In genomic region chr8:70406427-70407069, GRCm38 (mm10) we compare ENCODE assay signal across 11 mouse cellular contexts. TPM values are rescaled to one million over a fixed set of nuclear protein-coding genes. Genes with fewer than 3 reads are reported as not detected.
DNase-seq lines count a peak whose midpoint lies in the region; ATAC-seq and TF ChIP-seq lines count a peak whose summit lies in the region.
"Had no signal": no experiment of that assay in that cellular context is flagged by ENCODE, and none has a peak within 500 bp of the region (broad histone marks: within the 10 kb centered on the region; RNA-seq: fewer than 3 reads in every experiment).

No protein-coding gene starts in this region.

- 9% methylated on average over 11 of the region's 11 CpGs for WGBS in cerebellum, adult 2 months
- WGBS in lung, postnatal 0 days = 62% methylated on average over 10 of the region's 11 CpGs
- WGBS in kidney, postnatal 0 days = 72% methylated on average over 11 of the region's 11 CpGs
- WGBS in stomach, embryonic 15.5 days = 50% methylated on average over 11 of the region's 11 CpGs
- 80% methylated on average over 11 of the region's 11 CpGs for WGBS in forebrain, embryonic 12.5 days

- peaks cover 70% of the 10 kb centered on the region for H3K4me1 ChIP-seq in cerebellum, adult 2 months (ENCODE audit: control insufficient read depth, insufficient read depth, low read length)
- peaks cover 17% of the 10 kb centered on the region; the same call in 1 of the 2 replicates for H3K4me1 ChIP-seq in lung, postnatal 0 days (ENCODE audit: insufficient read depth, low read depth, low read length)
- no peaks in the 10 kb centered on the region; the same call in none of the 2 replicates for H3K4me1 ChIP-seq in kidney, postnatal 0 days (replicated peaks; ENCODE audit: insufficient read depth, low read length)
- H3K4me1 ChIP-seq in stomach, embryonic 15.5 days = peaks cover 52% of the 10 kb centered on the region
- peaks cover 19% of the 10 kb centered on the region for H3K4me1 ChIP-seq in forebrain, embryonic 12.5 days

- H3K4me3 ChIP-seq in cerebellum, adult 2 months (replicated peaks; ENCODE audit: insufficient read depth, low read depth, low read length) = no peak overlapping the region
- no peak overlapping the region for H3K4me3 ChIP-seq in lung, postnatal 0 days (ENCODE audit: low read depth, low read length)
- H3K4me3 ChIP-seq in kidney, postnatal 0 days (replicated peaks; ENCODE audit: low read depth, low read length) = no peak overlapping the region
- H3K4me3 ChIP-seq in stomach, embryonic 15.5 days (replicated peaks) = no peak overlapping the region
- no peak overlapping the region for H3K4me3 ChIP-seq in forebrain, embryonic 12.5 days (replicated peaks)

- no peak for TF ChIP-seq EP300 in lung, postnatal 0 days (IDR thresholded peaks at IDR 0.05)

- H3K36me3 ChIP-seq in lung, postnatal 0 days (ENCODE audit: insufficient read depth, low read length) = no peaks in the 10 kb centered on the region
- no peaks in the 10 kb centered on the region for H3K36me3 ChIP-seq in kidney, postnatal 0 days (ENCODE audit: insufficient read depth, low read length)
- H3K36me3 ChIP-seq in stomach, embryonic 15.5 days = 0 out of 2 replicates have a peak, but pooled peaks cover 3% of the 10 kb centered on the region
- H3K36me3 ChIP-seq in forebrain, embryonic 12.5 days (replicated peaks) = peaks cover 7% of the 10 kb centered on the region; the same call in 1 of the 2 replicates

- no peak for TF ChIP-seq CTCF in cerebellum, adult 2 months (IDR thresholded peaks at IDR 0.05; ENCODE audit: borderline replicate concordance, insufficient read depth, low read depth, low read length)
- no peak for TF ChIP-seq CTCF in lung, postnatal 0 days (IDR thresholded peaks at IDR 0.05)
- no peak for TF ChIP-seq CTCF in kidney, postnatal 0 days (IDR thresholded peaks at IDR 0.05; ENCODE audit: low read depth)

- no peak for TF ChIP-seq POLR2A in cerebellum, adult 2 months (IDR thresholded peaks at IDR 0.05; ENCODE audit: borderline replicate concordance, insufficient read depth, low read length)

- H3K9ac ChIP-seq in lung, postnatal 0 days (replicated peaks; ENCODE audit: low read depth) = no peak overlapping the region
- H3K9ac ChIP-seq in kidney, postnatal 0 days (ENCODE audit: low read depth, low read length) = no peak overlapping the region
- H3K9ac ChIP-seq in stomach, embryonic 15.5 days = no peak overlapping the region
- no peak overlapping the region; the same call in 1 of the 2 replicates for H3K9ac ChIP-seq in forebrain, embryonic 12.5 days
- H3K9ac ChIP-seq: liver, embryonic 14.5 days had no signal

- H3K4me2 ChIP-seq in lung, postnatal 0 days (replicated peaks; ENCODE audit: low read depth, low read length) = no peak overlapping the region
- no peak overlapping the region for H3K4me2 ChIP-seq in kidney, postnatal 0 days (ENCODE audit: low read length)
- no peak overlapping the region for H3K4me2 ChIP-seq in stomach, embryonic 15.5 days
- no peak overlapping the region for H3K4me2 ChIP-seq in forebrain, embryonic 12.5 days

- peak; percentile 76 for ATAC-seq in lung, postnatal 0 days
- peak; percentile 80 for ATAC-seq in kidney, postnatal 0 days (replicated peaks; ENCODE audit: low FRiP score, low read depth)
- ATAC-seq in stomach, embryonic 15.5 days (ENCODE audit: insufficient read depth, low FRiP score, low read depth) = peak; percentile 41
- no peak for ATAC-seq in forebrain, embryonic 12.5 days (ENCODE audit: low FRiP score)
- ATAC-seq: Patski had no signal

- H3K27me3 ChIP-seq in cerebellum, adult 2 months (ENCODE audit: control insufficient read depth, insufficient read depth, low read length) = no peaks in the 10 kb centered on the region
- H3K27me3 ChIP-seq in lung, postnatal 0 days (replicated peaks; ENCODE audit: insufficient read depth, low read length) = no peaks in the 10 kb centered on the region
- H3K27me3 ChIP-seq in kidney, postnatal 0 days (ENCODE audit: insufficient read depth, low read length) = no peaks in the 10 kb centered on the region
- no peaks in the 10 kb centered on the region for H3K27me3 ChIP-seq in stomach, embryonic 15.5 days (replicated peaks)
- H3K27me3 ChIP-seq in forebrain, embryonic 12.5 days = no peaks in the 10 kb centered on the region
- H3K27me3 ChIP-seq: Patski had no signal

- peak; percentile 64 to 73 for DNase-seq in cerebellum, adult 2 months
- no peak for DNase-seq in cerebellum, postnatal 4 days (ENCODE audit: low spot score in 2 of 2)
- peak; percentile 56 for DNase-seq in lung, postnatal 0 days (ENCODE audit: low spot score)
- DNase-seq in lung, postnatal 14 days = no peak
- DNase-seq in kidney, postnatal 0 days (ENCODE audit: low spot score) = peak; percentile 37
- DNase-seq in urinary bladder, postnatal 36 days (ENCODE audit: low spot score in 2 of 2) = no peak
- DNase-seq: retina, postnatal 1 day had no signal

- H3K9me3 ChIP-seq in lung, postnatal 0 days (ENCODE audit: low read length) = no peaks in the 10 kb centered on the region
- H3K9me3 ChIP-seq in kidney, postnatal 0 days (replicated peaks; ENCODE audit: low read length) = no peaks in the 10 kb centered on the region
- no peaks in the 10 kb centered on the region for H3K9me3 ChIP-seq in stomach, embryonic 15.5 days
- H3K9me3 ChIP-seq in forebrain, embryonic 12.5 days = 0 out of 2 replicates have a peak, but pooled peaks cover 5% of the 10 kb centered on the region

- peak overlapping the region; percentile 93 for H3K27ac ChIP-seq in cerebellum, adult 2 months (ENCODE audit: insufficient read depth, low read length)
- no peak overlapping the region for H3K27ac ChIP-seq in lung, postnatal 0 days (ENCODE audit: low read length)
- no peak overlapping the region for H3K27ac ChIP-seq in kidney, postnatal 0 days
- peak overlapping the region; percentile 33 for H3K27ac ChIP-seq in stomach, embryonic 15.5 days
- no peak overlapping the region for H3K27ac ChIP-seq in forebrain, embryonic 12.5 days
- H3K27ac ChIP-seq: liver, embryonic 14.5 days had no signal

RNA-seq across cellular contexts. Expression of gene Crtc1, which starts 32.8 kb away (rescaled TPM):
- polyA plus RNA-seq in cerebellum, adult 2 months (2012; rRNA removed) = 90.2 and 105 TPM in 2 replicates
- polyA plus RNA-seq in lung, postnatal 0 days (2015; fragmentation: Nextera tagmentation; extraction: Ambion mirVana) = 5.1 and 7.0 TPM in 2 replicates
- polyA plus RNA-seq in kidney, postnatal 0 days (2015; fragmentation: Nextera tagmentation; extraction: Ambion mirVana) = 13.6 and 14.6 TPM in 2 replicates
- 15.4 and 18.8 TPM in 2 replicates for polyA plus RNA-seq in stomach, embryonic 15.5 days (2015; fragmentation: Nextera tagmentation; extraction: Ambion mirVana)
- polyA plus RNA-seq in forebrain, embryonic 12.5 days (2016; fragmentation: Nextera tagmentation; extraction: Ambion mirVana) = 18.3 and 22.0 TPM in 2 replicates

RNA-seq across cellular contexts. Expression of gene Comp, which starts 33.2 kb away (rescaled TPM):
- 2.2 and 3.1 TPM in 2 replicates for polyA plus RNA-seq in cerebellum, adult 2 months (2012; rRNA removed)
- 0.13 and 0.29 TPM in 2 replicates for polyA plus RNA-seq in lung, postnatal 0 days (2015; fragmentation: Nextera tagmentation; extraction: Ambion mirVana)
- 0.24 and 0.28 TPM in 2 replicates for polyA plus RNA-seq in kidney, postnatal 0 days (2015; fragmentation: Nextera tagmentation; extraction: Ambion mirVana)
- 0.22 and 0.28 TPM in 2 replicates for polyA plus RNA-seq in stomach, embryonic 15.5 days (2015; fragmentation: Nextera tagmentation; extraction: Ambion mirVana)
- polyA plus RNA-seq in forebrain, embryonic 12.5 days (2016; fragmentation: Nextera tagmentation; extraction: Ambion mirVana) = 0.08 and 0.34 TPM in 2 replicates

RNA-seq across cellular contexts. Expression of gene Upf1, which starts 53.5 kb away (rescaled TPM):
- 37.9 and 41.3 TPM in 2 replicates for polyA plus RNA-seq in cerebellum, adult 2 months (2012; rRNA removed)
- 10.4 and 11.1 TPM in 2 replicates for polyA plus RNA-seq in lung, postnatal 0 days (2015; fragmentation: Nextera tagmentation; extraction: Ambion mirVana)
- 11.6 and 12.5 TPM in 2 replicates for polyA plus RNA-seq in kidney, postnatal 0 days (2015; fragmentation: Nextera tagmentation; extraction: Ambion mirVana)
- 16.1 and 17.5 TPM in 2 replicates for polyA plus RNA-seq in stomach, embryonic 15.5 days (2015; fragmentation: Nextera tagmentation; extraction: Ambion mirVana)
- 26.9 and 29.5 TPM in 2 replicates for polyA plus RNA-seq in forebrain, embryonic 12.5 days (2016; fragmentation: Nextera tagmentation; extraction: Ambion mirVana)

Comparison
In these comparisons a context has a peak if more than half of its experiments do, and no peak if none do; other contexts are left out.
1. DNase-seq: peak in cerebellum, adult 2 months (2 of 2), lung, postnatal 0 days (single experiment) and kidney, postnatal 0 days (single experiment); none in cerebellum, postnatal 4 days (0 of 2), lung, postnatal 14 days (single experiment) and urinary bladder, postnatal 36 days (0 of 2).
2. H3K27ac ChIP-seq: peak in cerebellum, adult 2 months (single experiment) and stomach, embryonic 15.5 days (single experiment); none in lung, postnatal 0 days (single experiment), kidney, postnatal 0 days (single experiment) and forebrain, embryonic 12.5 days (single experiment).